Mouse (Mus musculus) neural tube, embryonic 11.5 days (tissue): ENCODE measurements around the gene Gtf2h5. TPM values are rescaled to one million over a fixed set of nuclear protein-coding genes. Genes with fewer than 3 reads are reported as not detected.
A peak's percentile ranks its signal among the peaks of the same experiment; 100 is the strongest.

Experiments used
- ATAC-seq: fragments of 200-750 bp; cut with Nextera tagmentation; 2 replicates; pipeline ENCODE4 v1.8.0; 2017; ENCODE audit warnings: moderate number of reproducible peaks, mild to moderate bottlenecking, moderate TSS enrichment, moderate library complexity; ENCODE audit not compliant: insufficient read depth, low FRiP score, low TSS enrichment
- DNase-seq: peaks from one replicate; pipeline ENCODE4 v3.0.0-alpha.2; 2015; ENCODE audit warnings: low spot score
- H3K27ac ChIP-seq: fragments of 300-500 bp; sonication (generic); 2 replicates; pipeline ENCODE4 v1.5.1; 2014; ENCODE audit warnings: low read depth, mild to moderate bottlenecking, low read length
- H3K27me3 ChIP-seq: fragments of 300-500 bp; sonication (generic); 2 replicates; pipeline ENCODE4 v1.6.1; 2014; ENCODE audit warnings: mild to moderate bottlenecking, low read length, mixed read lengths; ENCODE audit not compliant: control insufficient read depth, insufficient read depth
- H3K36me3 ChIP-seq: fragments of 300-500 bp; sonication (generic); 2 replicates; pipeline ENCODE4 v1.6.1; 2014; ENCODE audit warnings: mild to moderate bottlenecking, low read length, moderate library complexity, mixed read lengths; ENCODE audit not compliant: control insufficient read depth, insufficient read depth
- H3K4me1 ChIP-seq: fragments of 300-500 bp; sonication (generic); 2 replicates; pipeline ENCODE4 v1.6.1; 2014; ENCODE audit warnings: low read length, mixed read lengths; ENCODE audit not compliant: control insufficient read depth, insufficient read depth
- H3K4me2 ChIP-seq: fragments of 300-500 bp; sonication (generic); 2 replicates; pipeline ENCODE4 v1.6.1; 2014; ENCODE audit warnings: low read depth, mild to moderate bottlenecking, moderate library complexity
- H3K4me3 ChIP-seq: fragments of 300-500 bp; sonication (generic); 2 replicates; pipeline ENCODE4 v1.5.1; 2014; ENCODE audit warnings: low read depth, low read length
- H3K9ac ChIP-seq: fragments of 300-500 bp; sonication (generic); 2 replicates; pipeline ENCODE4 v1.6.1; 2014; ENCODE audit warnings: mild to moderate bottlenecking, low read length
- H3K9me3 ChIP-seq: fragments of 300-500 bp; sonication (generic); 2 replicates; pipeline ENCODE4 v1.6.1; 2016; ENCODE audit warnings: low read length; ENCODE audit not compliant: control insufficient read depth
- WGBS: fragments of 180-500 bp; shearing (Covaris S2); extraction: QIAGEN DNeasy Blood & Tissue Kit; methylation state at CpG from one replicate; pipeline ENCODE4 v1.1.7; 2014; 5-methylcytosine and 5-hydroxymethylcytosine counted together
- polyA plus RNA-seq: library from polyadenylated mRNA; unstranded; fragments of >200 nt; fragmentation: Nextera tagmentation; extraction: Ambion mirVana; gene quantifications from 2 replicates; pipeline ENCODE4 v1.2.1, GENCODE M21; 2014

Gtf2h5 gene
- polyA plus RNA-seq, 1 experiment from 2014 or later = 163 TPM

DNA sequence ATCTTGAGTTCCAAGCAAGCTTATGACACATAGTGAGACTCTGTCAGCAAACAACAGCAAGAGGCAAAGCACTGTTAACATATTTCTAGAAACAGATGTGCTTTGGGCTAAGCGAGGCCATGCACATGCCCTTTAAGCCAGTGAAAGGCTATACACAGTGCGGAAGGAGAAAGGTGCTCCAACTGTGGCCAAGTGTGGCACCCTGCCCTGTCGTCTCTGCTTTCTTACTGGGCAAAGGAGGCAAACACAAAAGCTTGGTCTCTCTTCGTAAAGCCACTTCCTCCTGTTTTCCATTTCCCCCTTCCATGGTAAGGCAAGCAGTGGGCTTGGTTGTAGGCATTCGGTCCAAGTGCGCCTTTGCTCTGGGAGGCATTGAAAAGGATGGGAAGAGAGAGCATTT lies 24.0 kb downstream of the Gtf2h5 start:
- DNase-seq = no peak
- Histone ChIP-seq H3K4me2 (no peak overlapping the region), H3K9me3 (no peaks in the 10 kb centered on the region), H3K4me1 (peaks cover 10% of the 10 kb centered on the region), H3K36me3 (no peaks in the 10 kb centered on the region), H3K27me3 (no peaks in the 10 kb centered on the region), H3K27ac (no peak overlapping the region), H3K9ac (no peak overlapping the region), H3K4me3 (no peak overlapping the region)
- ATAC-seq = no peak
- 82% methylated on average over 6 of the region's 6 CpGs for WGBS

DNA sequence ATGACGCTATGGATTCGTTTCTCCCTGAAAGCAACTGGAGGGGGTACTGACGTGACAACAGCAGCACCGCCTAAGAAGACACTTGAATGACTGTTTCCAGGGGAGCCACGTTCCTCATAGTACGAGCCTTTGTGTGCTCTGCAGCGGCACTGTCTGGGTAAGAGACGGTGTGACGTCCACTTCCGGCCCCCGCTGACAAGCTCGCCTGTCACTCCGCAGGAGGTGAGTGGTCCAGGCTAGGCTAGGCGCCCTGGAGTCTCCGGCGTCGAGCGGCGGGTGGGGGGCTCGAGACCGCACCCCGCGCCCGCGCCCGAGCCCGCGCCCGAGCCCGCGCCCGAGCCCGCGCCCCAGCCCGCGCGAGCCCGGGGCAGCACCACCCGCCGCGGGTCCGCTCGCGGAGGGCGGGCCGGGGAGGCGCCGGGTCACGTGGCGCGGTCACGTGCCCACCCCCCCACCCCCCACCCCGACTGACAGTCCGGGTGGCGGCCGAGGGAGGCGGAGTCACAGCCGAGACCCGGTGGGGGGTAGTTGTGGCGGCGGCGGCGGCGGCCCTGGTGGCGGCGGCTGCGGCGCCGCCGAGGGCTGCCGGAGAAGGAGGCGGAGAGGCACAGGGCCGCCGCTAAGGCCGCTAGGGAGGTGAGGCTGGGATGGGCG lies 26.9 kb downstream of the Gtf2h5 start, which contains the start of gene Tulp4:
Tulp4 (plus strand) TSS at position 77 of the 654 bp plus-strand sequence.
- Histone ChIP-seq H3K27ac (peak within 1 kb of the TSS; percentile 90), H3K9ac (peak within 1 kb of the TSS; percentile 97), H3K36me3 (no peaks in the 10 kb centered on the region), H3K27me3 (no peaks in the 10 kb centered on the region), H3K4me2 (peak within 1 kb of the TSS; percentile 52), H3K4me3 (peak within 1 kb of the TSS; percentile 88), H3K4me1 (peaks cover 11% of the 10 kb centered on the region), H3K9me3 (no peaks in the 10 kb centered on the region)
- ATAC-seq (peak; percentile 98), DNase-seq (peak; percentile 88)
- WGBS = under 1% methylated on average over 28 of the region's 76 CpGs

DNA sequence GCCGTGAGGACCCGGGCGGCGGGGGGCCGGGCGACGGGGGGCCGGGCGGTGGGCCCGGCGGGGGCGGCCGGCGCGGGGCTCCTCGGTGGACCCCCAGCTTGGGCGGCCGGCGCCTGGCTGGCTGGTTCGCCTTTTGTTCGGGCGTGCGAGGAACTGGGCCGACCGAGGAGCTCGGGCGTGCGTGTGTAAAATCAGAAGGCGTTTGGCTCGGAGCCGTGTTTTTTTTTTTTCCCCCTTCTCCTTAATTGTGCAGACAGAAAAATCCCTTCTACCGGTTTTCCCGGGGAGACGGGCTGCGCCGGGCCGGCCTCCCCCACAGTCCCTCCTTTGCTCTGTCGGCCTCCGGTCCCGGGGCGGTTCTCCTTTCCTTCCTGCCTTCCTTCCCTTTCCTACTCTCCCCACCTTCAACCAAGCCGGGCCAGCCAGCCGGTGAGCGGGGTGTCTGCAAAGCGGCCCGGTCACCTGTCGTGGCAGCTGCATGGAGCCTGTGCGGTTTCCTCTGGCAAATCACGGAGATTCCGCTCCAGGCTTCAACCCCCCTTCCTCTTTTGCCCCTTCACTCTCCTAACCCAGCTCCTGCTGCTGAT lies 27.5 kb downstream of the Gtf2h5 start:
- Histone ChIP-seq H3K4me1 (peaks cover 11% of the 10 kb centered on the region), H3K36me3 (peaks cover 1% of the 10 kb centered on the region; the same call in 1 of the 2 replicates), H3K9me3 (no peaks in the 10 kb centered on the region), H3K4me3 (peak overlapping the region; percentile 88), H3K27ac (peak overlapping the region; percentile 90), H3K9ac (peak overlapping the region; percentile 97), H3K4me2 (peak overlapping the region; percentile 51), H3K27me3 (no peaks in the 10 kb centered on the region)
- DNase-seq (peak; percentile 54), ATAC-seq (peak; percentile 10; the same call in 1 of the 2 replicates)
- WGBS = under 1% methylated on average over 34 of the region's 50 CpGs

DNA sequence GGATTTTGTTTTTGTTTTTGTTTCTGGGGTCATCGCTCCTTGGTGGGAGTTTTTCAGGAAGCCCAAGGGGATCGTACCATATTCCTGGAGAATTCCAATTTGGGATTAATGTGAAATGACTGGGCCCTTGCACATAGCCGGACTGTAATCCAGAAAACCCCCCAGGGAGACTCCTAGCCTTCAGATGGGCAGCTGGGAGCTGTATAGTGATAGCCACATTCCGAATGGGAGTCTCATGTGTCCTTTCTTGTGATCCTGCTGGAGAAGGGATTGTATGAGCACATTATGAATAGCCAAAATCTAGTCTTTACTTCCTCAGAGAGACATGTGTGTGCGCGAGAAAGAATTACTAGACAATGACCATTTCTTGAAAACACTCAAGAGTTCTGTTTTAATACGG lies 28.6 kb downstream of the Gtf2h5 start:
- H3K4me3 ChIP-seq = peak overlapping the region; percentile 88
- ATAC-seq (no peak), DNase-seq (no peak)
- H3K36me3 ChIP-seq = peaks cover 2% of the 10 kb centered on the region; the same call in 1 of the 2 replicates
- H3K9ac ChIP-seq = peak overlapping the region; percentile 97
- H3K27ac ChIP-seq = no peak overlapping the region
- H3K27me3 ChIP-seq = no peaks in the 10 kb centered on the region
- peaks cover 11% of the 10 kb centered on the region for H3K4me1 ChIP-seq
- WGBS = 63% methylated on average over 7 of the region's 7 CpGs
- peak overlapping the region; percentile 51 for H3K4me2 ChIP-seq
- no peaks in the 10 kb centered on the region for H3K9me3 ChIP-seq

DNA sequence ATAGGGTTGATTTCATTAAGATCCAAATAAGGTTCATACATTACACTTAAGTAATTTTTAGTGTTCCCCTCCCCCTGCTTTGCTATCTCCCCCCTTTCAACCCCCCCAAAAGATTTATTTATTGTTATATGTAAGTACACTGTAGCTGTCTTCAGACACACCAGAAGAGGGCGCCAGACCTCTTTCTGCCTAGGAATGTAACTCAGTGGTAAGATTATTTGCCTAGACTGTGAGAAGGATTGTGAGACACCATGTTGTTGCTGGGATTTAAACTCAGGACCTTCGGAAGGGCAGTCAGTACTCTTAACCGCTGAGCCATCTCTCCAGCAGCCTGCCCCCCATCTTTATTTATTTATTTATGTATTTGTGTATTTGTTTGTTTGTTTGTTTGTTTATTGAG lies 31.4 kb downstream of the Gtf2h5 start:
- Histone ChIP-seq H3K4me1 (peaks cover 11% of the 10 kb centered on the region), H3K9ac (no peak overlapping the region), H3K9me3 (no peaks in the 10 kb centered on the region), H3K4me3 (no peak overlapping the region), H3K27ac (no peak overlapping the region), H3K36me3 (peaks cover 2% of the 10 kb centered on the region; the same call in 1 of the 2 replicates), H3K4me2 (no peak overlapping the region), H3K27me3 (no peaks in the 10 kb centered on the region)
- WGBS = 88% methylated on average over 3 of the region's 3 CpGs
- ATAC-seq (no peak), DNase-seq (no peak)

DNA sequence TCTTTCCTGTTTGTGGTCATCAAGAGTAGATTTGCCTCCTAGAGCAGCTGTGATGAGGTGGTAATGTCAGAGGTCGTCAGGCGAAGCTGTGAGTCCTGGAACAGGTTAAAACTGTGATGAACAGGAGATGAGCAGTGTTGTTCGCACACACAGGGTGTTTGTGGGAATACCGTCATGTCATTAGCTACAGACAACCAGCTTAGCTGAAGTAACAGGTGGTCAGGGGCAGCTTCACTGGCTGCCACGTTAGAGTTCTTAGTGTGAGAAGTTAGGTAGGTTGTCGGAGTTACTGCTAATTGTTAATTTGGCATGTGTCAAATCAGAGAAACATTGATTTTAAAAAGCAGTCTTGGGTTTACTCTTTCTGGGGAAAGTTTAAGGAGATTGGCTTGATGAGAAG lies 34.1 kb downstream of the Gtf2h5 start:
- no peak overlapping the region for H3K27ac ChIP-seq
- no peak for ATAC-seq
- H3K9me3 ChIP-seq = no peaks in the 10 kb centered on the region
- H3K4me2 ChIP-seq = no peak overlapping the region
- DNase-seq = no peak
- WGBS = 88% methylated on average over 6 of the region's 6 CpGs
- H3K4me1 ChIP-seq = no peaks in the 10 kb centered on the region
- no peaks in the 10 kb centered on the region for H3K27me3 ChIP-seq
- H3K9ac ChIP-seq = no peak overlapping the region
- H3K36me3 ChIP-seq = peaks cover 2% of the 10 kb centered on the region; the same call in 1 of the 2 replicates
- H3K4me3 ChIP-seq = no peak overlapping the region

DNA sequence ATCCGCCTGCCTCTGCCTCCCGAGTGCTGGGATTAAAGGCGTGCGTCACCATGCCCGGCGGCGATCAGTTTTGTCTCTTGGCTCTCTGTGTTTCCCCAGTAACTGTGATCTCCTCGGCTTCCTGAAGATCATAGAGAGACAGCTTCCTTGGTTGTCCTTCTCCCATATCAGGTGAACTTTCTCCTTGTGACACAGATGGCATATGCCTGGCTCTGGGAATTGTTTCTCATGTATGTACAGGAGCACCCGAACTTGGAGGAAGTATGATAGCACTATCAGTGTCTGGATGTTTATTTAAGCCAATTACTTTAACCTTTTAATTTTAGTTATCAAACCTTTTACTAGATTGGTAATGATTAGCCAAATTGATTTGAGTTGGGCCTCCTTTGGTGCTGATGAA lies 35.5 kb downstream of the Gtf2h5 start:
- no peaks in the 10 kb centered on the region for H3K4me1 ChIP-seq
- DNase-seq (no peak), ATAC-seq (no peak)
- 96% methylated on average over 9 of the region's 9 CpGs for WGBS
- H3K36me3 ChIP-seq = peaks cover 2% of the 10 kb centered on the region; the same call in 1 of the 2 replicates
- no peaks in the 10 kb centered on the region for H3K27me3 ChIP-seq
- H3K9me3 ChIP-seq = no peaks in the 10 kb centered on the region
- no peak overlapping the region for H3K4me2 ChIP-seq
- H3K4me3 ChIP-seq = no peak overlapping the region
- H3K27ac ChIP-seq = no peak overlapping the region
- no peak overlapping the region for H3K9ac ChIP-seq

DNA sequence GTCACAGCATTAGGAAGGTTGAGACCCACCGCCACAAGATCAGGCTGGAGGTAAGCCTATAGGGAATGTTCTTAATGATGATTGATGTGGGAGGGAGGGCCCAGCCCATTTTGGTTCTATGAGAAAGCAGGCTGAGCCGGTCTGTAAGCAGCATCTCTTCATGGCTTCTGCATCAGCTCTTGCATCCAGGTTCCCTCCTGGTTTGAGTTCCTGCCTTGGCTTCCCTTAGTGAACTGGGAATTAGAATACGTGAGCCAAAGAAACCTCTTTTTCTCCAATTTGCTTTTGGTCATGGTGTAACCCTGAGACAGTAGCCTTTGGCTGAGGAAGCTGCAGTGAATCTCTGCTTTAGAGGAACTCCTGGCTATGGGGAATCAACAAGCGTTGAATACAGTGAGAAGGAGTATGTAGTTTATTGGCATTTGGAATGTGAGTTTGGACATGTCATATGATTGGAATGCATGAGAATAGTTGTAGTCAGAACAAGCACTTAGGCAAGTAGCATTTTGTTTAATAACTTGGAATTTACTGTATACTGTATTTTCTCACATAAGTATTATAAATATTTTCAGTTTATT lies 37.7 kb downstream of the Gtf2h5 start:
- DNase-seq (no peak), ATAC-seq (no peak)
- Histone ChIP-seq H3K36me3 (no peaks in the 10 kb centered on the region), H3K4me3 (no peak overlapping the region), H3K4me1 (no peaks in the 10 kb centered on the region), H3K9ac (no peak overlapping the region), H3K9me3 (no peaks in the 10 kb centered on the region), H3K27ac (no peak overlapping the region), H3K27me3 (no peaks in the 10 kb centered on the region), H3K4me2 (no peak overlapping the region)
- whole genome bisulfite sequencing = 73% methylated on average over 4 of the region's 4 CpGs
